Mouse (Mus musculus) heart, embryonic 11.5 days (tissue): ENCODE measurements around the gene Sez6. TPM values are rescaled to one million over a fixed set of nuclear protein-coding genes. Genes with fewer than 3 reads are reported as not detected.
A peak's percentile ranks its signal among the peaks of the same experiment; 100 is the strongest.

ENCODE experiments used
- ATAC-seq: fragments of 200-750 bp; cut with Nextera tagmentation; replicated peaks from 2 replicates; pipeline ENCODE4 v1.8.0; 2017; ENCODE audit warnings: moderate library complexity; ENCODE audit not compliant: insufficient number of reproducible peaks, low FRiP score, low TSS enrichment
- H3K27ac ChIP-seq: fragments of 300-500 bp; sonication (generic); 2 replicates; pipeline ENCODE4 v1.5.1; 2014; ENCODE audit warnings: mild to moderate bottlenecking, low read depth, low read length
- H3K27me3 ChIP-seq: fragments of 300-500 bp; sonication (generic); 2 replicates; pipeline ENCODE4 v1.6.1; 2014; ENCODE audit warnings: mild to moderate bottlenecking, low read length, mixed read lengths; ENCODE audit not compliant: control insufficient read depth, insufficient read depth
- H3K36me3 ChIP-seq: fragments of 300-500 bp; sonication (generic); 2 replicates; pipeline ENCODE4 v1.6.1; 2014; ENCODE audit warnings: mild to moderate bottlenecking, low read length, moderate library complexity, mixed read lengths; ENCODE audit not compliant: control insufficient read depth, insufficient read depth
- H3K4me1 ChIP-seq: fragments of 300-500 bp; sonication (generic); 2 replicates; pipeline ENCODE4 v1.6.1; 2014; ENCODE audit warnings: low read length; ENCODE audit not compliant: control insufficient read depth, insufficient read depth
- H3K4me2 ChIP-seq: fragments of 300-500 bp; sonication (generic); 2 replicates; pipeline ENCODE4 v1.6.1; 2014; ENCODE audit warnings: mild to moderate bottlenecking, moderate library complexity
- H3K4me3 ChIP-seq: fragments of 300-500 bp; sonication (generic); 2 replicates; pipeline ENCODE4 v1.5.1; 2014; ENCODE audit warnings: low read depth, low read length
- H3K9ac ChIP-seq: fragments of 300-500 bp; sonication (generic); 2 replicates; pipeline ENCODE4 v1.6.1; 2014; ENCODE audit warnings: mild to moderate bottlenecking, low read depth, low read length, moderate library complexity
- H3K9me3 ChIP-seq: fragments of 300-500 bp; sonication (generic); replicated peaks from 2 replicates; pipeline ENCODE4 v1.6.1; 2016; ENCODE audit warnings: low read length; ENCODE audit not compliant: control insufficient read depth
- WGBS: fragments of 180-500 bp; shearing (Covaris S2); extraction: QIAGEN DNeasy Blood & Tissue Kit; methylation state at CpG from one replicate; pipeline ENCODE4 v1.1.7; 2014; ENCODE audit not compliant: insufficient replicate concordance; 5-methylcytosine and 5-hydroxymethylcytosine counted together
- polyA plus RNA-seq: library from polyadenylated mRNA; unstranded; fragments of >200 nt; fragmentation: Nextera tagmentation; extraction: Ambion mirVana; gene quantifications from 2 replicates; pipeline ENCODE4 v1.2.1, GENCODE M21; 2014

Gene Sez6
- polyA plus RNA-seq, 1 experiment from 2014 or later = 0.09 TPM

DNA sequence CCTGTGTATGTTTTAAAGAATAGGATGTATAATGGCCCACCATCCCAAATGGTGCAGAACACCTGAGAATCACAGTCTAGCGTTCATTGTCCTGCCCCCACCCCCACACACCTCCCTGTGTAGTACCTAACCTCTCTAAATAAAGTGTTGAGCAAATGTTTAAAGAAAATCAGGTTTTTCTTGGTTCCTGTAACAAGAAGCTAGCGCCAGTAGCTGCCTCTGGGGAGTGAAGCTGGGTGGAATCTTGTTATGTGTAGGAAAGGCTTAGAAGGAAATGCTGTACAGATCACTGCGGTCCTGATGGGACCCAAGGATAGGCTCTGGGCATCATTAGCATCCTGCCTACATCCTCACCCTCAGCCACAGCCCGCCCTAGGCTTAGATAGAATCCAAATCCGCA lies 29.2 kb upstream of the Sez6 start:
- no peaks in the 10 kb centered on the region for H3K9me3 ChIP-seq
- ATAC-seq = no peak
- no peaks in the 10 kb centered on the region for H3K36me3 ChIP-seq
- no peak overlapping the region for H3K9ac ChIP-seq
- H3K27ac ChIP-seq = no peak overlapping the region
- no peak overlapping the region for H3K4me3 ChIP-seq
- H3K4me1 ChIP-seq = peaks cover 9% of the 10 kb centered on the region
- no peak overlapping the region for H3K4me2 ChIP-seq
- peaks cover 22% of the 10 kb centered on the region for H3K27me3 ChIP-seq
- 63% methylated on average over 5 of the region's 5 CpGs for WGBS

DNA sequence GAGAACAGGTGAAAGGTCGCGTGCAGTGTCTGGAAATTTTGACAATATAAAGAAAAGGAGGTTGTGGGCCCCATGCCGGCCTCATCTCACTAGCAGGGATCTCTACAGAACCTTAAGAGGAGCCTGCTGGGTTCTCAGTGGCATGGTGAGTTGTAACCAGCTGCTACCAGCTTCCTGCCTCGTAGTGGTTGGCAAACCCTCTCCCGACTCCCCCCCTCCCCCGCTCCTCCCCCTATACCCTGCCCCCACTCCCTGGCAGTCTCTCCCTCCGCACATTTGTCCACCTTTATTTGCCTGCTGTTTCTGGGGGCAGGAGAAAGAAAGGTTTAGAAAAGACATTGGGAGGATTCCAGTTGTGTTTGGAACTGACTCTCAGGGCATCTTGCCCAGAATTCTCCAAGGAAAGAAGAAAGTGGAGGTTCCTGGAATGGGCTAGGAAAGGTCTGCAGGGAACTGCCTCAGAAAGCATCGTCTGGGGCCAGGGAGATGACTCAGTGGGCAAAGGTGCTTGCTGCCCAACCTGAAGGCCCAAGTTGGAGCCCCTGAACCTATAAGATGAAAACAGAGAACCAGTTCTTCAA lies 28.7 kb upstream of the Sez6 start:
- no peak overlapping the region for H3K9ac ChIP-seq
- H3K9me3 ChIP-seq = no peaks in the 10 kb centered on the region
- 55% methylated on average over 8 of the region's 8 CpGs for WGBS
- peaks cover 11% of the 10 kb centered on the region for H3K4me1 ChIP-seq
- no peak overlapping the region for H3K27ac ChIP-seq
- ATAC-seq = no peak
- no peaks in the 10 kb centered on the region for H3K36me3 ChIP-seq
- no peak overlapping the region for H3K4me2 ChIP-seq
- peaks cover 20% of the 10 kb centered on the region for H3K27me3 ChIP-seq
- no peak overlapping the region for H3K4me3 ChIP-seq

DNA sequence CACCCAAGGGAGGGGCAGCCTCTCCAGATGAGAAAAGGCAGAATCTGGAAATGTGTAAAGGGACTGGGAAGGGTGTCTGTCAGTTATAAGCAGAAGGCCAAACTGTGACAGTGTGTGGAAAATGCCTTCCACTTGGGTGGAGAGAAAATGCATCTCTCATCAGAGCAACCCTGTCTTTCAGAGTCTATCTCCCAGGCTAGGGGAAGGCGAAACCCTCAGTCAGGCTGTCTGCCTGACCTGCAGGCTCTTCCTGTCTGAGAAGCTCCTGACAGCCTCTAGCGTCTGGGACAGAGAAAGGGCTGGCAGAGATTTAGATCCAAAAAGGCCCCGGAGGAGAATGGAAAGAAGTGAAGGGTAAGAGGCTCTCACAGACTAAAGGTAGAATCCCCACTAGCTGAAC lies 26.8 kb upstream of the Sez6 start:
- Histone ChIP-seq H3K9me3 (no peaks in the 10 kb centered on the region), H3K9ac (no peak overlapping the region), H3K4me3 (no peak overlapping the region), H3K27ac (no peak overlapping the region), H3K4me2 (no peak overlapping the region), H3K36me3 (no peaks in the 10 kb centered on the region), H3K4me1 (peaks cover 9% of the 10 kb centered on the region; the same call in 1 of the 2 replicates), H3K27me3 (peaks cover 11% of the 10 kb centered on the region)
- no peak for ATAC-seq
- 8% methylated on average over 3 of the region's 3 CpGs for WGBS

- no peak for ATAC-seq
- Histone ChIP-seq H3K27ac (no peak overlapping the region), H3K4me2 (no peak overlapping the region), H3K36me3 (no peaks in the 10 kb centered on the region), H3K9ac (no peak overlapping the region), H3K27me3 (peaks cover 11% of the 10 kb centered on the region), H3K9me3 (no peaks in the 10 kb centered on the region), H3K4me3 (no peak overlapping the region), H3K4me1 (peaks cover 9% of the 10 kb centered on the region; the same call in 1 of the 2 replicates)
- WGBS = 68% methylated on average over 1 of the region's 1 CpGs
These were observed 25.9 kb upstream of the Sez6 start for GRCm38 (mm10) chr11:77904707-77905106.

GRCm38 (mm10) chr11:77906097-77906687 lies 24.4 kb upstream of the Sez6 start:
- peaks cover 11% of the 10 kb centered on the region for H3K27me3 ChIP-seq

DNA sequence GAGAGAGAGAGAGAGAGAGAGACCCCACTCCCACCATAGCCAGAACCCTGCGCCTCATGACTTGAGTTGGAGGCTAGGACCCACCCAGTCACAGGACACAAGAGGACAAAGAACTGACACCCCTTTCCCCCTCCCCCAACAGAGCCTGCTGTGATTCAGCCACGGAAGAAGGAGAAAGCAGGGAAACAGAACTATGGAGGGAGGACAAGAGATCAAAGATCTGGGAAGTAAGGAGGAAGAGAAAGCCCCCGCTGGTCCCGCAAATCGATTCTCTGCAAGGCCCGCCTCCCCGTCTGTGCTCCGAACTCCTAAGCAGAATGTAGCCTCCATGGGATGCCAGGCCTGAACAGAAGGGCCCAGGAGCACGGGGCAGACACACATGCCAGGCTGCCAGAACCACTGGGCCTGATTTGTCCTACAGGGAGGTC lies 23.8 kb upstream of the Sez6 start:
- ATAC-seq = no peak
- Histone ChIP-seq H3K27ac (no peak overlapping the region), H3K4me2 (peak overlapping the region; percentile 25), H3K27me3 (peaks cover 11% of the 10 kb centered on the region), H3K9ac (no peak overlapping the region), H3K36me3 (no peaks in the 10 kb centered on the region), H3K9me3 (no peaks in the 10 kb centered on the region), H3K4me3 (no peak overlapping the region), H3K4me1 (peaks cover 9% of the 10 kb centered on the region; the same call in 1 of the 2 replicates)
- WGBS = 16% methylated on average over 8 of the region's 9 CpGs

More at GRCm38 (mm10) chr11:77906097-77906687, 24.4 kb upstream of the Sez6 start:
- Histone ChIP-seq H3K9ac (no peak overlapping the region), H3K4me1 (peaks cover 9% of the 10 kb centered on the region; the same call in 1 of the 2 replicates), H3K4me3 (no peak overlapping the region), H3K36me3 (no peaks in the 10 kb centered on the region), H3K27ac (no peak overlapping the region), H3K4me2 (no peak overlapping the region), H3K9me3 (no peaks in the 10 kb centered on the region)
- WGBS = 28% methylated on average over 19 of the region's 19 CpGs
- no peak for ATAC-seq

- peaks cover 15% of the 10 kb centered on the region for H3K27me3 ChIP-seq
- no peak overlapping the region for H3K4me2 ChIP-seq
- no peak overlapping the region for H3K27ac ChIP-seq
- no peak overlapping the region for H3K9ac ChIP-seq
- WGBS = 53% methylated on average over 4 of the region's 4 CpGs
- no peaks in the 10 kb centered on the region for H3K36me3 ChIP-seq
- no peaks in the 10 kb centered on the region for H3K9me3 ChIP-seq
- no peak overlapping the region for H3K4me3 ChIP-seq
- ATAC-seq = no peak
- H3K4me1 ChIP-seq = peaks cover 5% of the 10 kb centered on the region; the same call in 1 of the 2 replicates
These were observed 22.1 kb upstream of the Sez6 start for GRCm38 (mm10) chr11:77908468-77908867.

- WGBS = 27% methylated on average over 5 of the region's 5 CpGs
- ATAC-seq = no peak
- Histone ChIP-seq H3K4me2 (no peak overlapping the region), H3K4me1 (0 out of 2 replicates have a peak, but pooled peaks cover 4% of the 10 kb centered on the region), H3K27ac (no peak overlapping the region), H3K27me3 (peaks cover 23% of the 10 kb centered on the region), H3K9me3 (no peaks in the 10 kb centered on the region), H3K9ac (no peak overlapping the region), H3K4me3 (no peak overlapping the region), H3K36me3 (no peaks in the 10 kb centered on the region)
These were observed 21.2 kb upstream of the Sez6 start for GRCm38 (mm10) chr11:77909376-77909775.

DNA sequence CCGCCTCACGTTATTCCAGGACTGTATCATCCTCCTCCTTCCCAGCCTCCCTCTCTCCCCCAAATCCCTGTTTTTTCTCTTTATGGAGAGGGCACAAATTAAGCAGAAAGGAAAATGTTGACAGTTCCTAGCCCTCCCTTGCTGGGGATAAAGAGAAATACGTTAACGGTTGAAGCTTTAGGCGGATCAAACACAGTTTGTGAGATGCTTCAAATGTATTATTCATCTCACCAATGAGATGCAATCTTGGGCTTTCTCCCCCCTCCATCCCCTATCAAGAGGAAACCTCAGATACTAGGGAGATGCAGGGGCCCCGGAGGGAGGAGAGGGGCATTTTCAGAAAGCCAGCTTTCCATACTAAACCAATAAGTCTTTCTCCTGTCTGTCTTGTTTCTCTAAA lies 20.8 kb upstream of the Sez6 start:
- H3K9ac ChIP-seq = no peak overlapping the region
- peaks cover 27% of the 10 kb centered on the region for H3K27me3 ChIP-seq
- no peaks in the 10 kb centered on the region for H3K9me3 ChIP-seq
- H3K36me3 ChIP-seq = no peaks in the 10 kb centered on the region
- no peak overlapping the region for H3K27ac ChIP-seq
- H3K4me3 ChIP-seq = no peak overlapping the region
- peaks cover 4% of the 10 kb centered on the region; the same call in 1 of the 2 replicates for H3K4me1 ChIP-seq
- no peak for ATAC-seq
- H3K4me2 ChIP-seq = no peak overlapping the region
- 28% methylated on average over 6 of the region's 6 CpGs for WGBS
